Mouse (Mus musculus): ENCODE results near the gene Coro1b. TPM values are rescaled to one million over a fixed set of nuclear protein-coding genes. Genes with fewer than 3 reads are reported as not detected.
"Not testable (repeated sequence)": the region's sequence is repeated elsewhere in the genome, so short reads cannot be mapped to it uniquely, and the experiment has no call there.

Coro1b gene
- polyA plus RNA-seq, 1 experiment from 2014 or later: 128 TPM

DNA sequence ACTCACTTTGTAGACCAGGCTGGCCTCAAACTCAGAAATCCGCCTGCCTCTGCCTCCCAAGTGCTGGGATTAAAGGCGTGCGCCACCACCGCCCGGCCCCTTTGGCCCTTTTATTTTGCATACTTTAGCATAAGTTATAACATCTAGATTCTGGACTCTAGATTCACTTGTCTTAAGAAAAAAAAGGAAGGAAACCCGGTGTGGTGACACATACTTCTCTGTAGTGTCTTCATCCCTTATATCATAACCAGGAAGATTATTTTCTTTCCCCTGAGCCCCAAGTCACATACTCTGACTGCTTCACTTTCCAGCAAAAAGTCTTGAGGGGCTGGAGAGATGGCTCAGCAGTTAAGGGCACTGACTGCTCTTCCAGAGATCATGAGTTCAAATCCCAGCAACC, 26.5 kb upstream of the Coro1b start:
- not testable (repeated sequence) for H3K27ac ChIP-seq; ATAC-seq (ENCODE audit: low FRiP score, low read depth); H3K9me3 ChIP-seq; H3K36me3 ChIP-seq; H3K4me2 ChIP-seq (replicated peaks); H3K4me3 ChIP-seq; H3K27me3 ChIP-seq (replicated peaks); H3K9ac ChIP-seq
- 67% methylated on average over 6 of the region's 6 CpGs for WGBS
- H3K4me1 ChIP-seq: peaks cover 12% of the 10 kb centered on the region

DNA sequence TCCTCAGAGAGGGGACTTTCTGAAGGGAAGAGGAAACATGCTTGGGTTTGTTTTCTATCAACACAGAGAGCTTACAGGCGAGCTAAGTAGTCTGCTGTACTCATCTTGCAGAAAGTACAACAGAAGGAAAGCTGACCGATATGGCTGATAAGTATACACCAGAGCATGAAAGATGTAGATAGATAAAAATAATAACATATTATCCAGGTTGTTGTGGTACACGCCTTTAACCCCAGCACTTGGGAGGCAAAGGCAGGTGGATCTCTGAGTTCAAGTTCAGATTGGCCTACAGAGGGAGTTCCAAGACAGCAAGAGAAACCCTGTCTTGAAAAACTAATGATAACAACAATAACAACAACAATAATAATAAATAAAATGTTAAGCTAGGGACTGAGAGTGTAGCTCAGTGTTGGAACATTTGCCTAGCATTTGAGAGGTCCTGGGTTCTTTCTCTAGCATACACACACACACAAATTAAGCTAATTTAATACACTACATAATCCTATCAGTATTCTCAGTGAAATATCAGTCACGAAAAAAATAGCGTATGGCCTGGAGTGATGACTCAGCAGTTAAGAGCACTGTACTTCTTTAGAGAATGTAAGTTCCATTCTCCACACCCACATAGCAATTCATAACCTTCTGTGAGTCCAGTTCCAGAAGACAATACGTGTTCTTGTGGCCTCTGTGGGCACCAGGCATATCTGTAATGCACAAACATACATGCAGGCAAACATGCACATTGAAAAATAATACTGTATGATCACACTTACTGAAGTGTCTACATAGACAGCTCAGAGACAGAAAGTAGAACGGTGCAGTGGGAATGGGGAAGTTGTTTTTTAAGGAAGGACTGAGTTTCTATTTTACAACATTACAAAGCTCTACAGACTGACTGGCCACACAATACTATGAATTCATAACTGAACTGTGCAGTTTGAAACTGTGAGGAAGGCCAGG, 25.7 kb upstream of the Coro1b start:
- no peak for ATAC-seq (ENCODE audit: low FRiP score, low read depth)
- Histone ChIP-seq H3K4me1 (peaks cover 14% of the 10 kb centered on the region), H3K4me3 (no peak overlapping the region), H3K9me3 (no peaks in the 10 kb centered on the region), H3K9ac (no peak overlapping the region), H3K27ac (no peak overlapping the region), H3K27me3 (replicated peaks) (no peaks in the 10 kb centered on the region), H3K4me2 (replicated peaks) (no peak overlapping the region), H3K36me3 (peaks cover 6% of the 10 kb centered on the region; the same call in 1 of the 2 replicates)
- WGBS: 83% methylated on average over 7 of the region's 7 CpGs

DNA sequence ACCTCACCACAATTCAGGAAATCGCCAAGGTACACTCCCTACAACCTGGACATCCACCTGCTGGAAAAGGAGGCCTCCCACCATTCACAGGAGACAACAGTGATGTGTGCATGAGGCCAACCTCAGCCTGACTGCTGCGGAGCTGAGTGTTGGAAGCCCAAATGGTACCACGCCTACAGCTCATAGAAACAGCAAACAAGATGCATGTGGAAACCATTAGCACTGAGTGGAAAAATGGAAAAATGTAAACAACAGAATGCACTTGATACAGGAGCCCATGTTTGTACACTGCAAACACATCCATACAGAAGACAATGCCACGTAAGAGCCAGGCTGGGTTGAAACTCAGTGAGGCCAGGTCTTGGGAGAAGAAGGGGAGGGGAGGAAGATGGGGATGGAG, 24.0 kb upstream of the Coro1b start:
- Histone ChIP-seq H3K9me3 (no peaks in the 10 kb centered on the region), H3K9ac (no peak overlapping the region), H3K36me3 (peaks cover 17% of the 10 kb centered on the region), H3K4me3 (no peak overlapping the region), H3K27ac (no peak overlapping the region), H3K4me2 (replicated peaks) (no peak overlapping the region), H3K27me3 (replicated peaks) (no peaks in the 10 kb centered on the region), H3K4me1 (peaks cover 17% of the 10 kb centered on the region)
- WGBS: 83% methylated on average over 4 of the region's 4 CpGs
- ATAC-seq (ENCODE audit: low FRiP score, low read depth): no peak

DNA sequence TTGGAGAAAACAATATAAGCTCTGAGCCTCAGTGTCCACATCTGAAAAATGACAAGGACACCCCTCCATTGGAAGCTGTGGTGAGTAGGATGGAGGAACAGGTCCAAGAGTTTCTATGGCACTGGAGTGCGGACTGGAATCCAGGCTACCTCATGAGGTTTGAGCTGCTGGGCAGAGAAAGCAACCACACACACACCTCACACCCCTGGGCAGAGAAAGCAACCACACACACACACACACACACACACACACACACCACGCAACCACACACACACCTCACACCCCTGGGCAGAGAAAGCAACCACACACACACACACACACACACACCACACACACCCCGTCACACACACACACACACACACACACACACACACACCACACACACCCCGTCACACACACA, 23.2 kb upstream of the Coro1b start:
- Histone ChIP-seq H3K4me1 (peaks cover 18% of the 10 kb centered on the region), H3K36me3 (peaks cover 25% of the 10 kb centered on the region), H3K9ac (peak overlapping the region; percentile 82), H3K4me3 (peak overlapping the region; percentile 78), H3K4me2 (replicated peaks) (peak overlapping the region; percentile 69)
- not testable (repeated sequence) for H3K27me3 ChIP-seq (replicated peaks); H3K9me3 ChIP-seq; H3K27ac ChIP-seq
- WGBS: 32% methylated on average over 4 of the region's 4 CpGs
- ATAC-seq (ENCODE audit: low FRiP score, low read depth): peak; percentile 29

DNA sequence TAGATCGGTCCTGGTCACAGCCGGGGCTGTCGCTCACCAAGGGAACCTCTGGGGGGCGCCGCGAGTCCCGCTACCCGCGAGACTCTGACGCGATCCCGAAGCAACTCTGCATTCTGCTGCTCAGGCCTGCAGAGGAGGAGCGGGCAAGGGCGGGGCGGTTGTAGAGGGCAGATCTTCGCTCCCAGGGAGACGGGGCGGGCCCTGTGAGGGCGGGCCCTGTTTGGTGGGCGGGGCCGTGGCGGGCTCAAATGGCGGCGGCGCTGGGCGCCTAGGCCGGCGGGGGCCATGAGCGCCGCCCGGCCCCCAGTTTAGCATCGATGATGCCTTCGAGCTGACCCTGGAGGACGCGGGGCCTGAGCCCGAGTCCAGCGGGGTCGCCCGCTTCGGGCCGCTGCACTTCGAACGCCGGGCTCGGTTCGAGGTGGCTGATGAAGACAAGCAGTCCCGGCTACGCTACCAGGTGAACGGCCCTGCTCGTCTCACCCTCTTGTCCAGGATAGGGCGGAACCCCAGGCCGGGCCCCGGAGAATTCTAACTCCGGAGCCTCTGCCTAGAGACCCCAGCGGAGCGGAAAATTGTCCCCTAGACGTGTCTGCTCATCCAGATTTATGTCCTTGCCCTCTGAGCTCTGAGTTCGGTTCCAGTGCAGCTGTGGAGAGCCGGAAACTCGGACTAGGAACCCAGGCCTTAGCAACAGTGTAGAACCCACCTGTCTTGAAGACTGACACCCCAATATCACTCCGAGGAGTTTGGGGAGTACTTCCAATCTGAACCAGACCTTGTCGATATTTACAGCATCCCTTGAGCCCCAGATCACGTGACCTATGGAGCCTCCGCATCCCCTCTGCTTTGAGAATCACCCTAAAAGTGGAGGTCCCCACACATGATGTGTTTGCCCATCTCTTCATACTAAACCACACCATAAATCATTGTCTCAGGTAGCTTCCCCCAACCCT, 22.4 kb upstream of the Coro1b start, which contains the start of gene Aip:
Gene Aip (minus strand): TSS at position 118 of the 956 bp plus-strand sequence.
- peak; percentile 93 for ATAC-seq (ENCODE audit: low FRiP score, low read depth)
- H3K36me3 ChIP-seq: peaks cover 29% of the 10 kb centered on the region
- H3K4me2 ChIP-seq (replicated peaks): peak within 1 kb of the TSS; percentile 69
- H3K4me3 ChIP-seq: peak within 1 kb of the TSS; percentile 78
- H3K27ac ChIP-seq: no peak within 1 kb of the TSS
- H3K9me3 ChIP-seq: no peaks in the 10 kb centered on the region
- peak within 1 kb of the TSS; percentile 82 for H3K9ac ChIP-seq
- under 1% methylated on average over 64 of the region's 64 CpGs for WGBS
- no peaks in the 10 kb centered on the region for H3K27me3 ChIP-seq (replicated peaks)
- H3K4me1 ChIP-seq: peaks cover 14% of the 10 kb centered on the region

DNA sequence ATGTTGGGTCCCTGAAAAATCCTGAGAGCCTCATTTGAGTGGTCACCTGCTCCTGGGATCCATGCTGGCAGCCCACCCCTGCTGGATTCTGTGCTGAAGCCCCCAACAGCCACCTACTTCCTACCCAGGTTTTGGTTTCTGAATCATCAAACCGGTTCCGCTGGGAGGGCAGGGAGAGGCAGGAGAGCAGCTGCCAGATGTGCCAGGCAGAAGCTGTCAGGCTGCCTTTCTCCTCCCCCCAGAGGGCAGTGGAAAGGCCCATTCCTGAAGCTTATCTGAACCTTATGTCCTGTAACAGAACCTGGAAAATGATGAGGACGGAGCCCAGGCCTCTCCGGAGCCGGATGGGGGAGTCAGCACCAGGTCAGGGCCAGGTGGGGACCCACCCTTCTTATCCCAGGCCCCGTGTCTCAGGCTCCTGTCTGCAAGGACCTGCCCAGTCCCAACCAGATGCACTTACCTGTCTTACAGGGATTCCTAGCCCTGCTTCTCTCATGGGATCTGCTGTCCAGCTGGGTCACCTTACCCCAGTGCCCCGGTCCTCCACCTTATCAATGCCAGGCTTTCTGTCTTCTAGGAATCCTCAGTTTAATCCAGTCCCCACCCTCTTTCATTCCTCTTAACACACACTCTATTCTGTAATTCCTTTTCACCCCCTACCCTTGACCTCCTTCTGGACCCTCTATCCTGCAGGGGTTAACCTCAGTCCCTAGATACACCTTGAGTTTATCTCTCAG, 21.5 kb upstream of the Coro1b start:
- no peak overlapping the region for H3K27ac ChIP-seq
- no peaks in the 10 kb centered on the region for H3K27me3 ChIP-seq (replicated peaks)
- peaks cover 14% of the 10 kb centered on the region for H3K4me1 ChIP-seq
- peaks cover 38% of the 10 kb centered on the region for H3K36me3 ChIP-seq
- ATAC-seq (ENCODE audit: low FRiP score, low read depth): no peak
- peak overlapping the region; percentile 69 for H3K4me2 ChIP-seq (replicated peaks)
- H3K4me3 ChIP-seq: peak overlapping the region; percentile 78
- WGBS: 62% methylated on average over 7 of the region's 7 CpGs
- peak overlapping the region; percentile 82 for H3K9ac ChIP-seq
- H3K9me3 ChIP-seq: no peaks in the 10 kb centered on the region

DNA sequence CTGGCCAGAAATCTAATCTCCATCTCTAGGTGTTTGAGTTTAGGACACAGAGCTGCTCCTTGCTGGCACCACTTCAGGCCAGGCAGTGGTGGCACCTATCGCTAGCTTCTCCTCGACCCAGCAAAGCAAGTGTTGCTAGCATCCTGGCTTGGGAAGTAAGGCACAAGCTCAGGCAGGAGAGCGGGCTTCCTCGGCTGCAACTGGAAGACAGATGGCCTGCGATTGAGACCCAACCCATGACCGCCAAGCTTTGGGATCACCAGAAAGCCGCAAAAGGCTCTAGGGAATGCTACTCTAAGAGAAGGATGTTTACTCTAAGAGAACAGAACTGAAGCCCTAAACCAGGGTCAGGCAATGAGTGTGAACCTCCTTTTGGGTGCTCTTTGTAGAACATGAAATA, 19.0 kb upstream of the Coro1b start:
- no peak overlapping the region for H3K27ac ChIP-seq
- ATAC-seq (ENCODE audit: low FRiP score, low read depth): no peak
- 94% methylated on average over 7 of the region's 7 CpGs for WGBS
- no peak overlapping the region for H3K4me2 ChIP-seq (replicated peaks)
- no peak overlapping the region for H3K9ac ChIP-seq
- H3K4me3 ChIP-seq: no peak overlapping the region
- peaks cover 14% of the 10 kb centered on the region for H3K4me1 ChIP-seq
- no peaks in the 10 kb centered on the region for H3K27me3 ChIP-seq (replicated peaks)
- peaks cover 52% of the 10 kb centered on the region for H3K36me3 ChIP-seq
- no peaks in the 10 kb centered on the region for H3K9me3 ChIP-seq

DNA sequence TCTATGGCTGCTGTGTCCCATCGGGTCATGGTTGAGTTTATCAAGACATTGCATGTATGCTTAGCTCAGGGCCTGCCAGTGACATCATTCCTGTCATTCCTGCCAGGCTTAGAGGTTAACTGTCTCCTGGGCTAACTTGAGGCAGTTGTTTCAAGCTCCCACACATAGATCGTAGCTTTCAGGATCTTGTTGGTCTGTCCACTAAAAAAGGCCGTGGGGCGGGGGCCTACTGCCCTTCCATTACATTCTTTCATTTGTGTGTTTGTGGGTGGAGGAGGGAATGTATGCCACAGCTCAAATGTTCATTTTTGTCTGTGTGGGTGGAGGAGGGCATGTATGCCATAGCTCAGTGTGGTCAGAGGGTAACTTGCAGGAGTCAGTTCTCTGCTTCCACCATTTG, 18.3 kb upstream of the Coro1b start:
- H3K27ac ChIP-seq: no peak overlapping the region
- H3K9me3 ChIP-seq: no peaks in the 10 kb centered on the region
- H3K36me3 ChIP-seq: peaks cover 52% of the 10 kb centered on the region
- H3K9ac ChIP-seq: no peak overlapping the region; the same call in 1 of the 2 replicates
- no peaks in the 10 kb centered on the region for H3K27me3 ChIP-seq (replicated peaks)
- H3K4me3 ChIP-seq: no peak overlapping the region
- WGBS: 91% methylated on average over 4 of the region's 4 CpGs
- peaks cover 14% of the 10 kb centered on the region for H3K4me1 ChIP-seq
- no peak overlapping the region for H3K4me2 ChIP-seq (replicated peaks)
- no peak for ATAC-seq (ENCODE audit: low FRiP score, low read depth)

DNA sequence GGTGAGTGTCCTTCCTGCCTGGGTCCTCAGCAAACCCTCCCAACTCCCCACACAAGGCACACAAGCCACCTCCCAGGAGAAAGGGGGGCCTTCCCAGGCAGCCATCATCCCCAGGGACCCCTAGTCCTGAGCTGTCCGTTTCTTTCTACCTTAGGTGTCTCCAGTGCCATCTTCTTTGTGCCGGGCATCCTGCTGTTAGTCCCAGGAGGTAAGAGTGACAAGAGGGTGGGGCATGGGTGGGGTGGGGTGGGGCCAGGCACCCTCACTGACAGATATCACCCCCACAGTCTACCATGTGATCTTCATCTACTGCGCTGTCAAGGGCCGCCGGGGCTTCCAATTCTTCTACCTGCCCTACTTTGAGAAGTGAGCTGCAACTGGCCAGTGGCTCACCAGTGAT, 17.3 kb upstream of the Coro1b start:
- no peak for ATAC-seq (ENCODE audit: low FRiP score, low read depth)
- WGBS: 87% methylated on average over 5 of the region's 5 CpGs
- H3K9ac ChIP-seq: no peak overlapping the region
- H3K36me3 ChIP-seq: peaks cover 52% of the 10 kb centered on the region
- H3K4me3 ChIP-seq: no peak overlapping the region
- H3K27me3 ChIP-seq (replicated peaks): no peaks in the 10 kb centered on the region
- peaks cover 14% of the 10 kb centered on the region for H3K4me1 ChIP-seq
- no peaks in the 10 kb centered on the region for H3K9me3 ChIP-seq
- H3K4me2 ChIP-seq (replicated peaks): no peak overlapping the region
- H3K27ac ChIP-seq: no peak overlapping the region

DNA sequence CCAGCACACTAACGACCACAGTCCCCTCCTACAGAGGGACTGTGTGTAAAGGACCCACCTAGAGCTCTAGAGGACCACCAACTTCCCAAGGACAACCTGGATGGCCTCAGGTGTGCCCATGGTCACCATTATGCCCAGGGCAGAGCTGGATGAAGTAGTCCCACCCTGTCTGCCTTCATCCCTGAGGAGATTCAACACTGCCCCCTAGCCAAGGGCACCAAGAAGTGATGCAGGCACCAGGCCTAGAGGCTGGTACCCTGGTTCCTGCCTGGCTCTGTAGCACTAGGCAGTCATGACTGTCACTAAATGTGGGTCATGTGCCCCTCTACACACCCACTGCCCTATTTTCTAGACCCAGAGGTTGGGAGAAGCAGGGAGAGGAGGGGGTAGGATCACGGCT, 16.7 kb upstream of the Coro1b start:
- Histone ChIP-seq H3K9ac (no peak overlapping the region), H3K9me3 (no peaks in the 10 kb centered on the region), H3K27ac (no peak overlapping the region), H3K36me3 (peaks cover 52% of the 10 kb centered on the region), H3K27me3 (replicated peaks) (no peaks in the 10 kb centered on the region), H3K4me3 (no peak overlapping the region), H3K4me2 (replicated peaks) (no peak overlapping the region), H3K4me1 (peaks cover 8% of the 10 kb centered on the region)
- ATAC-seq (ENCODE audit: low FRiP score, low read depth): no peak
- 82% methylated on average over 2 of the region's 2 CpGs for WGBS

DNA sequence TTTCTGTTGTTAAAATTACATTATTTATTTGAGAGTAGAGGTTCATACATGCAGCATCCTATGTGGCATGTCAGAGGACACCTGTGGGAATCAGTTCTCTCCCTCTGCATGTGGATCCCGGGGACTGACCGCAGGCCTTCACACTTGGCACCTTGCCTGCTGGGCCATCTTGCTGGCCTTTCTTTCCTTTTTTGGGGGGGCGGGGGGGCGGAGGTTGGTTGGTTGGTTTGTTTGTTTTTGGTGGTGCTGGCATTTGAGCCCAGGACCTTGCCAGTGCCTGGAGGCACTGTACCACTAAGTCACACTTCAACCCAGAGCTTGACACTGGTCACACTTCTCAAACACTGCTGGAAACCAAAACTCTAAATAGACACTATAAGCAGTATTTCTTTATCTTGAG, 14.1 kb upstream of the Coro1b start:
- no peak overlapping the region for H3K4me2 ChIP-seq (replicated peaks)
- peaks cover 3% of the 10 kb centered on the region; the same call in 1 of the 2 replicates for H3K4me1 ChIP-seq
- H3K36me3 ChIP-seq: peaks cover 36% of the 10 kb centered on the region
- H3K27ac ChIP-seq: no peak overlapping the region
- 90% methylated on average over 4 of the region's 4 CpGs for WGBS
- no peak for ATAC-seq (ENCODE audit: low FRiP score, low read depth)
- no peaks in the 10 kb centered on the region for H3K27me3 ChIP-seq (replicated peaks)
- no peak overlapping the region for H3K4me3 ChIP-seq
- H3K9me3 ChIP-seq: no peaks in the 10 kb centered on the region
- no peak overlapping the region for H3K9ac ChIP-seq
